Mouse (Mus musculus) hindbrain, embryonic 14.5 days (tissue): ENCODE data around the gene Oas1h. TPM values are rescaled to one million over a fixed set of nuclear protein-coding genes. Genes with fewer than 3 reads are reported as not detected.

Experiments
- ATAC-seq: fragments of 200-750 bp; cut with Nextera tagmentation; 2 replicates; pipeline ENCODE4 v1.8.0; 2017; ENCODE audit warnings: moderate number of reproducible peaks, mild to moderate bottlenecking, moderate TSS enrichment, moderate library complexity; ENCODE audit not compliant: low FRiP score
- DNase-seq: peaks from one replicate; pipeline ENCODE4 v3.0.0-alpha.2; 2015; ENCODE audit warnings: low spot score
- H3K27ac ChIP-seq: fragments of 300-500 bp; sonication (generic); 2 replicates; pipeline ENCODE4 v1.5.1; 2014; ENCODE audit warnings: mild to moderate bottlenecking, moderate library complexity
- H3K27me3 ChIP-seq: fragments of 300-500 bp; sonication (generic); 2 replicates; pipeline ENCODE4 v1.6.1; 2014; ENCODE audit warnings: mild to moderate bottlenecking, low read length, mixed read lengths; ENCODE audit not compliant: control insufficient read depth, insufficient read depth
- H3K36me3 ChIP-seq: fragments of 300-500 bp; sonication (generic); replicated peaks from 2 replicates; pipeline ENCODE4 v1.6.1; 2014; ENCODE audit not compliant: control insufficient read depth, insufficient read depth
- H3K4me1 ChIP-seq: fragments of 300-500 bp; sonication (generic); replicated peaks from 2 replicates; pipeline ENCODE4 v1.6.1; 2014; ENCODE audit warnings: antibody characterized with exemption, low read length, mixed read lengths; ENCODE audit not compliant: control insufficient read depth, insufficient read depth
- H3K4me2 ChIP-seq: fragments of 300-500 bp; sonication (generic); replicated peaks from 2 replicates; pipeline ENCODE4 v1.6.1; 2014; ENCODE audit warnings: mild to moderate bottlenecking, moderate library complexity
- H3K4me3 ChIP-seq: fragments of 300-500 bp; sonication (generic); replicated peaks from 2 replicates; pipeline ENCODE4 v1.5.1; 2014; ENCODE audit warnings: mild to moderate bottlenecking, low read length
- H3K9ac ChIP-seq: fragments of 300-500 bp; sonication (generic); 2 replicates; pipeline ENCODE4 v1.6.1; 2014
- H3K9me3 ChIP-seq: fragments of 300-500 bp; sonication (generic); 2 replicates; pipeline ENCODE4 v1.6.1; 2016; ENCODE audit warnings: low read length; ENCODE audit not compliant: control insufficient read depth
- WGBS: fragments of 180-500 bp; shearing (Covaris S2); extraction: QIAGEN DNeasy Blood & Tissue Kit; methylation state at CpG from one replicate; pipeline ENCODE4 v1.1.7; 2014; 5-methylcytosine and 5-hydroxymethylcytosine counted together
- polyA plus RNA-seq: library from polyadenylated mRNA; unstranded; fragments of >200 nt; fragmentation: Nextera tagmentation; extraction: Ambion mirVana; gene quantifications from 2 replicates; pipeline ENCODE4 v1.2.1, GENCODE M21; 2014

The Oas1h gene
- polyA plus RNA-seq, 1 experiment from 2014 or later = not detected

GRCm38 (mm10) chr5:120844713-120845112 is 16.5 kb upstream of the Oas1h start:
- no peaks in the 10 kb centered on the region for H3K9me3 ChIP-seq
- H3K27me3 ChIP-seq = no peaks in the 10 kb centered on the region
- WGBS = 80% methylated on average over 3 of the region's 3 CpGs
- no peak for ATAC-seq
- H3K4me2 ChIP-seq = no peak overlapping the region
- DNase-seq = no peak
- no peak overlapping the region for H3K4me3 ChIP-seq
- no peak overlapping the region for H3K9ac ChIP-seq
- no peak overlapping the region for H3K27ac ChIP-seq
- H3K4me1 ChIP-seq = no peaks in the 10 kb centered on the region
- no peaks in the 10 kb centered on the region for H3K36me3 ChIP-seq

- WGBS = 76% methylated on average over 4 of the region's 4 CpGs
- Histone ChIP-seq H3K4me1 (no peaks in the 10 kb centered on the region), H3K4me3 (no peak within 1 kb of the TSS), H3K9me3 (no peaks in the 10 kb centered on the region), H3K27me3 (no peaks in the 10 kb centered on the region), H3K27ac (no peak within 1 kb of the TSS), H3K4me2 (no peak within 1 kb of the TSS), H3K9ac (no peak within 1 kb of the TSS), H3K36me3 (no peaks in the 10 kb centered on the region)
- DNase-seq (no peak), ATAC-seq (no peak)
These were observed 14.2 kb upstream of the Oas1h start, which contains the start of gene Oas1f for GRCm38 (mm10) chr5:120847067-120847466. Oas1f (plus strand) TSS chr5:120847367.

- Histone ChIP-seq H3K4me3 (no peak overlapping the region), H3K9ac (no peak overlapping the region), H3K27me3 (no peaks in the 10 kb centered on the region), H3K4me2 (no peak overlapping the region), H3K9me3 (peaks cover 12% of the 10 kb centered on the region), H3K4me1 (no peaks in the 10 kb centered on the region), H3K27ac (no peak overlapping the region), H3K36me3 (no peaks in the 10 kb centered on the region)
- ATAC-seq (no peak), DNase-seq (no peak)
- WGBS = 62% methylated on average over 3 of the region's 3 CpGs
These were observed 11.6 kb upstream of the Oas1h start for GRCm38 (mm10) chr5:120849601-120850136.

- Histone ChIP-seq H3K36me3 (no peaks in the 10 kb centered on the region), H3K9ac (no peak overlapping the region), H3K4me3 (no peak overlapping the region), H3K27ac (no peak overlapping the region), H3K4me2 (no peak overlapping the region), H3K4me1 (no peaks in the 10 kb centered on the region), H3K27me3 (no peaks in the 10 kb centered on the region), H3K9me3 (peaks cover 3% of the 10 kb centered on the region; the same call in 1 of the 2 replicates)
- ATAC-seq (no peak), DNase-seq (no peak)
- WGBS = 83% methylated on average over 2 of the region's 2 CpGs
These were observed 2.0 kb upstream of the Oas1h start for GRCm38 (mm10) chr5:120859241-120859640.

- H3K4me2 ChIP-seq = no peak overlapping the region
- no peaks in the 10 kb centered on the region for H3K9me3 ChIP-seq
- H3K9ac ChIP-seq = no peak overlapping the region
- no peak overlapping the region for H3K4me3 ChIP-seq
- no peak overlapping the region for H3K27ac ChIP-seq
- no peak for DNase-seq
- no peaks in the 10 kb centered on the region for H3K27me3 ChIP-seq
- H3K36me3 ChIP-seq = no peaks in the 10 kb centered on the region
- ATAC-seq = no peak
- 66% methylated on average over 3 of the region's 3 CpGs for WGBS
- H3K4me1 ChIP-seq = no peaks in the 10 kb centered on the region
These were observed 4.2 kb downstream of the Oas1h start for GRCm38 (mm10) chr5:120865336-120865860.

GRCm38 (mm10) chr5:120869436-120870015 is 8.3 kb downstream of the Oas1h start:
- Histone ChIP-seq H3K9ac (no peak overlapping the region), H3K36me3 (no peaks in the 10 kb centered on the region), H3K27ac (no peak overlapping the region), H3K4me3 (no peak overlapping the region), H3K27me3 (no peaks in the 10 kb centered on the region), H3K9me3 (no peaks in the 10 kb centered on the region), H3K4me1 (no peaks in the 10 kb centered on the region), H3K4me2 (no peak overlapping the region)
- 82% methylated on average over 7 of the region's 7 CpGs for WGBS
- no peak for ATAC-seq
- DNase-seq = no peak

- ATAC-seq (no peak), DNase-seq (no peak)
- 54% methylated on average over 3 of the region's 3 CpGs for WGBS
- H3K4me1 ChIP-seq = no peaks in the 10 kb centered on the region
- H3K9me3 ChIP-seq = no peaks in the 10 kb centered on the region
- H3K4me3 ChIP-seq = no peak overlapping the region
- no peaks in the 10 kb centered on the region for H3K36me3 ChIP-seq
- no peak overlapping the region for H3K9ac ChIP-seq
- H3K4me2 ChIP-seq = no peak overlapping the region
- H3K27me3 ChIP-seq = no peaks in the 10 kb centered on the region
- no peak overlapping the region for H3K27ac ChIP-seq
These were observed 8.9 kb downstream of the Oas1h start for GRCm38 (mm10) chr5:120870081-120870480.

- H3K4me2 ChIP-seq = no peak overlapping the region
- no peaks in the 10 kb centered on the region for H3K36me3 ChIP-seq
- no peak overlapping the region for H3K9ac ChIP-seq
- no peak overlapping the region for H3K4me3 ChIP-seq
- H3K27ac ChIP-seq = no peak overlapping the region
- H3K27me3 ChIP-seq = no peaks in the 10 kb centered on the region
- 86% methylated on average over 7 of the region's 7 CpGs for WGBS
- H3K4me1 ChIP-seq = no peaks in the 10 kb centered on the region
- H3K9me3 ChIP-seq = no peaks in the 10 kb centered on the region
- no peak for ATAC-seq
- DNase-seq = no peak
These were observed 9.6 kb downstream of the Oas1h start for GRCm38 (mm10) chr5:120870782-120871181.

GRCm38 (mm10) chr5:120871469-120871868 is 10.2 kb downstream of the Oas1h start:
- no peak overlapping the region for H3K9ac ChIP-seq
- no peak for DNase-seq
- H3K4me3 ChIP-seq = no peak overlapping the region
- no peaks in the 10 kb centered on the region for H3K9me3 ChIP-seq
- H3K27ac ChIP-seq = no peak overlapping the region
- H3K27me3 ChIP-seq = no peaks in the 10 kb centered on the region
- no peak for ATAC-seq
- H3K4me2 ChIP-seq = no peak overlapping the region
- H3K36me3 ChIP-seq = no peaks in the 10 kb centered on the region
- 60% methylated on average over 2 of the region's 2 CpGs for WGBS
- H3K4me1 ChIP-seq = no peaks in the 10 kb centered on the region
